Mouse (Mus musculus) forebrain, embryonic 12.5 days (tissue): ENCODE data around the gene Ccdc60. TPM values are rescaled to one million over a fixed set of nuclear protein-coding genes. Genes with fewer than 3 reads are reported as not detected.
A peak's percentile ranks its signal among the peaks of the same experiment; 100 is the strongest.

Experiments
- ATAC-seq: fragments of 200-750 bp; cut with Nextera tagmentation; 2 replicates; pipeline ENCODE4 v1.8.0; 2017; ENCODE audit warnings: moderate TSS enrichment; ENCODE audit not compliant: low FRiP score
- H3K27ac ChIP-seq: fragments of 300-500 bp; sonication (generic); 2 replicates; pipeline ENCODE4 v1.5.1; 2016; ENCODE audit warnings: mild to moderate bottlenecking
- H3K27me3 ChIP-seq: fragments of 300-500 bp; sonication (generic); 2 replicates; pipeline ENCODE4 v1.6.1; 2016; ENCODE audit warnings: mild to moderate bottlenecking
- H3K36me3 ChIP-seq: fragments of 300-500 bp; sonication (generic); replicated peaks from 2 replicates; pipeline ENCODE4 v1.6.1; 2016; ENCODE audit warnings: mild to moderate bottlenecking
- H3K4me1 ChIP-seq: fragments of 300-500 bp; sonication (generic); 2 replicates; pipeline ENCODE4 v1.6.1; 2016
- H3K4me2 ChIP-seq: fragments of 300-500 bp; sonication (generic); 2 replicates; pipeline ENCODE4 v1.6.1; 2016; ENCODE audit warnings: mild to moderate bottlenecking, moderate library complexity
- H3K4me3 ChIP-seq: fragments of 300-500 bp; sonication (generic); replicated peaks from 2 replicates; pipeline ENCODE4 v1.5.1; 2016; ENCODE audit warnings: mild to moderate bottlenecking
- H3K9ac ChIP-seq: fragments of 300-500 bp; sonication (generic); 2 replicates; pipeline ENCODE4 v1.6.1; 2016; ENCODE audit warnings: mild to moderate bottlenecking
- H3K9me3 ChIP-seq: fragments of 300-500 bp; sonication (generic); 2 replicates; pipeline ENCODE4 v1.6.1; 2016
- WGBS: fragments of 180-500 bp; shearing (Covaris S2); methylation state at CpG from one replicate; pipeline ENCODE4 v1.1.7; 2016; 5-methylcytosine and 5-hydroxymethylcytosine counted together
- polyA plus RNA-seq: library from polyadenylated mRNA; unstranded; fragments of >200 nt; fragmentation: Nextera tagmentation; extraction: Ambion mirVana; gene quantifications from 2 replicates; pipeline ENCODE4 v1.2.1, GENCODE M21; 2016

Ccdc60 gene
- polyA plus RNA-seq, 1 experiment from 2014 or later, result 1.2 TPM

DNA sequence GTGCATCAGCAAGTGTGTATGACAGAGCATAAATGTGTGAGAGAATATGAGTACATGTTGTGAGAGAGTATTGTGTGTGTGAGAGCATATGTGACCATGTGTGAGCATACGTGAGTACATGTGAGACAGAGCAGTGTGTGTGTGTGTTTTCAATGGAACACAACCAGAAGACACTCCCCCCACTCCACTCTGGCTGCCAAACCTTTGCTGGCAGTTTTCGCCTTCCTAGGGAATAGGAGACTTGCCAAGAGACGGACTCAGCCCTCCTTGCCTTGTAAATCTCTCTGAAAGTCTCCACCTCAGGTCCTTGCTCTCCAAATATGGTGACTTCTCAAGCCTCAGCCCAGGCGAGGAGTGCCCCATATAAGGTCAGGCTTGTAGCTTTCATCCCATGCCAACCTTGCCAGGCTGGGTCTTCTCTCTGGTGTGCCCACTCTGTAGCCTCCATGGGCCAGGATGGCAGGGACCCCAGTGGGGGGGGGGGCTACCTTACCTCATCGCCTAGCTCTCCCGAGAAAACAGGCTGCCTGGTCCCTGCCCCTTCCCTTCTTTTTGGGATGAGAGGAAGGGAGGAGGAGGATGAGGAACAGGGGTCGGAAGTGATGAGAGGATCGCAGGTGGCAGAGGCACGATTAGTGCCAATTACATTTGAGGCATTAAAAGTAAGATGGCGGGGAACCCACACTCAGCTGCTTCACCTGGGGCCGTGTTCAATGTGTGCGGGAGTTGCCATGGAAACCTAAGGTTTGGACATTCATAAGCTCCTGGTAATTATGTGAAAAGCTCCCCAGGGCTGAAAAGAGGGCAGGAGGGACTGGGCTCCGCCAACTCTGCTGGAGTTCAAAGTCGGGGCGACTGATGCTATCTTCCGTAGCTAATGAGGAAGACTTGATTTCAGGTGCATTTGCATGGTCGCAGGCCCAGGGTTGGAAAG is 19.3 kb downstream of the Ccdc60 start:
- H3K4me1 ChIP-seq, result peaks cover 28% of the 10 kb centered on the region
- no peak overlapping the region for H3K4me3 ChIP-seq
- H3K9ac ChIP-seq, result no peak overlapping the region
- WGBS, result 72% methylated on average over 17 of the region's 17 CpGs
- no peaks in the 10 kb centered on the region for H3K36me3 ChIP-seq
- peaks cover 46% of the 10 kb centered on the region for H3K27me3 ChIP-seq
- no peak overlapping the region; the same call in 1 of the 2 replicates for H3K4me2 ChIP-seq
- no peaks in the 10 kb centered on the region for H3K9me3 ChIP-seq
- no peak overlapping the region for H3K27ac ChIP-seq
- no peak for ATAC-seq

DNA sequence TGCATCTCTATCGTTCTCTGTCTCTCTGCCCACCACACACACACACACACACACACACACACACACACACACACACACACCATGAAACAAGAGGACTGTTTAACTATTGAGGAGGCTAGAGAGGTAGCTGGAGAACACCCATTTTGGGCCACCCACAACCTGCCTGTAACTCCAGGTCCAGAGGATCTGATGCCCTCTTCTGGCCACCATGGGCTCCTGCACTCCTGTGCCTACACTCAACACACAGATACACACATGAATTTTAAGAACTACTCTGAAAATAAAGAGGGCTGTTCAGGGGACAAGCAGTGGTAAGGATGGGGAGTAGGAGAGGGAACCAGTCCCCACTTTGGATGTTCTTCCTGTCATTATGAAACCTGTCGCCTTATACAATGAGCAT is 26.1 kb downstream of the Ccdc60 start:
- Histone ChIP-seq H3K27ac (no peak overlapping the region), H3K9ac (no peak overlapping the region), H3K9me3 (no peaks in the 10 kb centered on the region), H3K4me2 (no peak overlapping the region), H3K4me3 (no peak overlapping the region), H3K36me3 (no peaks in the 10 kb centered on the region), H3K27me3 (peaks cover 7% of the 10 kb centered on the region), H3K4me1 (peaks cover 6% of the 10 kb centered on the region)
- no peak for ATAC-seq
- WGBS, result 93% methylated on average over 2 of the region's 2 CpGs

DNA sequence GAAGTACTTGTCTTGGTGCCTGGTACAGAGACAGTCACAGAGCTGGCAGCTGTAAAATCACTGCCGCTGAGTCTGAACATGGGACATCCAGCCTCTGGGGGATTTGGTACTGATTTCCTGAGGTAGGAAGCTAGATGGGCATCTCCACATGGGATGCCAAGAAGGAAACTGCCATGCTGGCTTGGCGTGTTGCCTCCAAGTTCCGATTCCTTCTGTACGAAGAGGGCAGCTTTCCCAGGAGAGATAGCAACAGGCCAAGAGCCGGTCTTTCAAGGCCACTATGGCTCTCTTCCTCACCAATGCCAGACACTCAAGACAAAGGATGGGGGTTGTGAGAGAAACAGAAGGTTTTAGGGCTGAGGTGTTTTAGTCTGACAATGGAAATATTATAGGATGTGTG is 26.8 kb downstream of the Ccdc60 start:
- Histone ChIP-seq H3K36me3 (no peaks in the 10 kb centered on the region), H3K9me3 (no peaks in the 10 kb centered on the region), H3K4me2 (no peak overlapping the region), H3K4me1 (peaks cover 6% of the 10 kb centered on the region), H3K9ac (no peak overlapping the region), H3K4me3 (no peak overlapping the region), H3K27ac (no peak overlapping the region), H3K27me3 (peaks cover 6% of the 10 kb centered on the region)
- ATAC-seq, result no peak
- 95% methylated on average over 5 of the region's 5 CpGs for WGBS

DNA sequence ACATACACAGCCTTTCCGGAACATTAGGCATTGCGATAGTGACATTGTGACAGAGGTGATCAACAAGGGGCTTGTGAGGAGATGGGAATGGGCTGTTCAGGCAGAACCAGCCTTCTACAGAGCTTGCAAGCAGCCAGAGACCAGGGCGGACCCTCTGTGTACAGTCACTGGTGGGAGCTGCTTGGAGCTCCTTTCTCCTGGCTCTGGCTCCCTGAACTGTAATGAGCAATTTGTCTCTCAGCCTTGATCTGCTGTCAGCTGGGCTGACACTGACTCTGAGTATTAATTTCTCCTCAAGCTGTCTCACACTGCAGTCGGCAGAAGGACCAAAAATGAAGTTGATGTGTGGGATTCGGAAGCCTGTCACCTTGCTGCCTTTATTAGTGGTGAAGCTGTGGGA is 28.4 kb downstream of the Ccdc60 start:
- Histone ChIP-seq H3K4me1 (peaks cover 6% of the 10 kb centered on the region), H3K4me2 (no peak overlapping the region), H3K27ac (no peak overlapping the region), H3K36me3 (no peaks in the 10 kb centered on the region), H3K9ac (no peak overlapping the region), H3K27me3 (peaks cover 4% of the 10 kb centered on the region), H3K9me3 (no peaks in the 10 kb centered on the region), H3K4me3 (no peak overlapping the region)
- ATAC-seq, result no peak
- 94% methylated on average over 5 of the region's 5 CpGs for WGBS

DNA sequence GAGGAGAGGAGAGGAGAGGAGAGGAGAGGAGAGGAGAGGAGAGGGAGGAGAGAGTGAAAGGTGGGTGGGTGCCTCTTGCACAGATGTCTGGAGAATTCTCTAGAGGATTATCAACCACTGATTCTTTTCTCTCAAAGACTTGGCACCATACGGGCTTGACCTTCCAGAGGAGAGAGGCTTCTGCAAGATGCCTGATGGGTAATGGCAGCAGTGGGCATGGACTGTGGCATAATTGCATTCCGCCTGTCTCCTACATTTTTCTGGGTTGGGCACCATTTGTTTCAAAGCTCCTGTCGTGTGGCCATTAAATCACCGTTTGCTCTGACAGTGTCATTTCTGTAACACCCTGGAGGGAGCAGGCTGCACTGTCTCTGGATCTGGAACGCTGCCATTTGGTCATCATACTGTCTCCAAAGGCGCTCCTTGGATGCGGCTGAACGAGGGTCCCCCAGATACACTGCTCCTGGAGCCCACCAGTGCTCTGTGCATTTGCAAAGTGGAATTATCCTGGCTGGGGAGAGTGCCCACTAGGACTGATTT is 30.4 kb downstream of the Ccdc60 start:
- H3K9ac ChIP-seq, result no peak overlapping the region
- H3K4me3 ChIP-seq, result no peak overlapping the region
- no peak overlapping the region for H3K4me2 ChIP-seq
- no peaks in the 10 kb centered on the region for H3K9me3 ChIP-seq
- no peaks in the 10 kb centered on the region for H3K36me3 ChIP-seq
- WGBS, result 76% methylated on average over 8 of the region's 8 CpGs
- peaks cover 4% of the 10 kb centered on the region; the same call in 1 of the 2 replicates for H3K27me3 ChIP-seq
- peaks cover 6% of the 10 kb centered on the region for H3K4me1 ChIP-seq
- H3K27ac ChIP-seq, result no peak overlapping the region
- no peak for ATAC-seq

DNA sequence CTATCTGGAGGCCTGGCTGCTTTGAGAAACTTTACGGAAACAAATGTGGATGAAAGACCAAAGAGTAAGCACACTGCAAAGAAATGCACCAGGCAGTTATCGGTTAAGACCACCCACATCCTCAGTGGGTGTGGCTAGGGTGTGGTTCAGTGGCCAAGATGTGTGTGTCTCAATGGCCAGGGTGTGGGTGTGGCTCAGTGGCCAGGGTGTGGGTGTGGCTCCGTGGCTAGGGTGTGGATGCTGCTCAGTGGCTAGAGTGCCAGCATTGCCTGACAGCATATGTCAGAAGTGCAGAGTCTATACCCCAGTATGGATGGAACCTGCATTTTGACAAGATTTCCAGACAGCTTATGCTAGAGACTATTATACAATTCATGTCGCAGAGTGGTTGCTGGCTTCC is 34.9 kb downstream of the Ccdc60 start:
- H3K4me1 ChIP-seq, result peaks cover 5% of the 10 kb centered on the region
- no peak overlapping the region for H3K9ac ChIP-seq
- ATAC-seq, result no peak
- H3K27me3 ChIP-seq, result 0 out of 2 replicates have a peak, but pooled peaks cover 12% of the 10 kb centered on the region
- H3K4me2 ChIP-seq, result no peak overlapping the region
- 84% methylated on average over 4 of the region's 4 CpGs for WGBS
- no peak overlapping the region for H3K4me3 ChIP-seq
- H3K9me3 ChIP-seq, result no peaks in the 10 kb centered on the region
- H3K27ac ChIP-seq, result no peak overlapping the region
- H3K36me3 ChIP-seq, result no peaks in the 10 kb centered on the region

DNA sequence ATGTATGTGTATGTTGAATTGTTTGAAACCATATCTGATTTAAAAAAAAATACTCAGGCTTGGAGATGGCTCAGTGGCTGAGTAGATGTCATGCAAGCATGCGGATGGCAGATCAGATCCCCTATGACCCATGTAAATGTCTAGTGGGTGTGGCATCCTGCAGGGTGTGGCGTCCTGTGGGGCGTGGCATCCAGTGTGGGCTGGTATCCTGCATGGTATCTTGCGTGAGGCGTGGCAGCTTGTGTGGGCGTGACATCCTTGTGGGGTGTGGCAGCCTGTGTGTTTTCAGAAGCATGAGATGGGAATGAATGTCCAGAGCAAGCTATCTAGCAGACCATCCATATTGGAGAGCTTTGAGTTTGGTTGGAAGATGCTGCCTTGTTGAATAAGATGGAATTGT is 36.6 kb downstream of the Ccdc60 start:
- no peak for ATAC-seq
- H3K27me3 ChIP-seq, result 0 out of 2 replicates have a peak, but pooled peaks cover 11% of the 10 kb centered on the region
- no peak overlapping the region for H3K9ac ChIP-seq
- no peaks in the 10 kb centered on the region for H3K36me3 ChIP-seq
- no peaks in the 10 kb centered on the region for H3K4me1 ChIP-seq
- H3K27ac ChIP-seq, result no peak overlapping the region
- no peak overlapping the region for H3K4me3 ChIP-seq
- no peak overlapping the region for H3K4me2 ChIP-seq
- WGBS, result 87% methylated on average over 6 of the region's 6 CpGs
- H3K9me3 ChIP-seq, result no peaks in the 10 kb centered on the region

DNA sequence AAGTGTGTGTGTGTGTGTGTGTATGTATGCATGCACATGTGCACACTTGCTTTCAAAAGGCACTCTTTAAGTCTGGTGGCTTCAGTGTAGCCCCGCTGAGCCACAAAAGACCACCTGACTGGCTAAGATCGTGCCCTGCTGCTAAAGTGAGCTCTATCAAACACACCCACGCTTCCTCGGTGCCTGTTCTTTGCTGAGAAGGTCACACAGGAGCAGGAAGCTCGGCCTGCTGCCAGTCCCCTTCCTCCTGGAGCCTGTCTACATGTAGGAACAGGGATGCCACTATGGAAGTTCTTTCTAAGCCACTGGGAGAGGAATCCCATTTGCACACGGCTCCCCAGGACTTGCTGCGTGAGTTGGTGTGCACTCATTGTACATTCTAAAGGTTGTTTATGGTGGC is 42.1 kb downstream of the Ccdc60 start:
- Histone ChIP-seq H3K4me3 (no peak overlapping the region), H3K27me3 (peaks cover 6% of the 10 kb centered on the region; the same call in 1 of the 2 replicates), H3K27ac (no peak overlapping the region), H3K4me1 (no peaks in the 10 kb centered on the region; the same call in 1 of the 2 replicates), H3K9ac (no peak overlapping the region), H3K4me2 (no peak overlapping the region), H3K9me3 (no peaks in the 10 kb centered on the region), H3K36me3 (no peaks in the 10 kb centered on the region)
- ATAC-seq, result no peak
- 79% methylated on average over 7 of the region's 7 CpGs for WGBS

DNA sequence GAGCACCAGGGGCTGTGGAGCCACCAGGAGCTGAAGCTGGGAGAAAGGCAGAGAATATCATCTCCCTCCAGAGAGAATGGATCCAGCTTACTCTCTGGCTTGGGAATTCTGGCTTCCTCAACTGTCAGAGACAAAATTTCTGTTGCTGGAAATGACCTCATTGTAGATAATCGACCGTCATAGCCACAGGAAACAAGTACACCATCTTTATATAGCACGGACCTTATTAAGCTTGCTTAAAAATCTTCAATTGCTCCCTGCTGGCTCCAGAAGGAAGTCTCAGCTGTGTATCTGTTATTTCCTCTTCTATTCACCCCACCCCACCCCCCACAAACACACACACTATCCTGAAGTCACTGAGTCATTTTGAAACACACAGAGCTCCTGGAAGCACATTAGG is 44.3 kb downstream of the Ccdc60 start:
- Histone ChIP-seq H3K9me3 (no peaks in the 10 kb centered on the region), H3K27ac (no peak overlapping the region), H3K27me3 (peaks cover 13% of the 10 kb centered on the region; the same call in 1 of the 2 replicates), H3K4me3 (no peak overlapping the region), H3K36me3 (no peaks in the 10 kb centered on the region), H3K4me2 (no peak overlapping the region), H3K9ac (no peak overlapping the region), H3K4me1 (no peaks in the 10 kb centered on the region; the same call in 1 of the 2 replicates)
- WGBS, result 83% methylated on average over 3 of the region's 3 CpGs
- ATAC-seq, result no peak

DNA sequence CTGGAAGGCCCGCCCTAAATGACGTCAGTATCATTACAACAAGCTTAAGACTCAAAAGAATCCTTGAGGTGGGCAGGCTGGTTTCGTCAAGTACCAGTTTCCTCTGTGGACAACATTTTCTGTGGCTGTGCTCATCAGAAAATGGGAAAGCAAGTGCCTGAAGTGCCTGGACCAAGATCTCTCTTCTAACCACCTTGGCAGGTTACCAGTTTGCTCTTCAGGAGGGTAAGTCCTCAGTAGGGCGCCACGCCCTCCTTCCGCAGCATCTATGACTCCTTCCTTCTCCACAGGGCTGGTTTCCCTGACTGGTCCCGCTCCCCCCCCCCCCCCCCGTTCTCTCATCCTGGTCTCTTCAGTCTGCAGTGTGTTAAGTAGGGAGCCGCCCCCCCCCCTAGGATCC is 45.2 kb downstream of the Ccdc60 start:
- no peak overlapping the region for H3K4me3 ChIP-seq
- no peak overlapping the region for H3K4me2 ChIP-seq
- H3K9ac ChIP-seq, result no peak overlapping the region
- H3K27ac ChIP-seq, result no peak overlapping the region
- no peak for ATAC-seq
- no peaks in the 10 kb centered on the region; the same call in 1 of the 2 replicates for H3K4me1 ChIP-seq
- no peaks in the 10 kb centered on the region for H3K9me3 ChIP-seq
- peaks cover 13% of the 10 kb centered on the region; the same call in 1 of the 2 replicates for H3K27me3 ChIP-seq
- 83% methylated on average over 8 of the region's 9 CpGs for WGBS
- H3K36me3 ChIP-seq, result no peaks in the 10 kb centered on the region

DNA sequence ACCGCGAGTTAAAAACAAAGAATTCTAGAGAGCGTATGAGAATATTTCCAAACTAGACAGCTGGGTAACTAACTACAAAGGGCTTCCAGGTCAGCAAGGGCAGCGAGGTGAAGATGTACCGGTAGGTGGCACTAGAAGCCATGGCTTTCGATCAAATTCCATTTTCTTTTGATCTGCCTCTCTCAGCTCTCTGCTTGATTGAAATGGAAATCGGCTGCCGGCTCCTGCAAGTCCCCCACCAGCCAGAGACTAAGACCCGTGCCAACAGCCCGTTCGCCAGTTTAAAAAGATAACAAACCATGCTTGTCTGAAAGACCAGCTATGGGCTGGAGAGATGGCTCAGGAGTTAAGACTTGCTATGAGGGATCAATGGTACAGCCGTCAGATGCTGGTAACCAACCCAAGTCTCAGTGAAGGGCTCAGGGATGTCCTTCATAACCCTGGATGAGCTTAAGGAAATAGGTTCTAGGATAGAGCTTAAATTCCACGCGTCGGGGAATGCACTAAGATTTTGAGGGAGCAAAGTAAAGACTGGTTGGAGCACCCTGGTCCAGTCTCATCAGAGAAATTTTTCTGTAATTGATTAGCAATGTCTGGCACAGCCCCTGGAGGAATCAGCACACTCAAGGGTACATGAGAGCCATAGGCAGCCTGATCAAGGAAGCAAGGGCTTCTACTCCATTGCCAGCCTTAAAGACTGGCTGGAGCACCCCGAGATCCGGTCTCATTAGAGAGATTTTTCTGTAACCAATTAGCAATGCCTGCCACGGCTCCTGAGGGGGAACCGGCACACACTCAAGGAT is 56.7 kb downstream of the Ccdc60 start:
- no peaks in the 10 kb centered on the region; the same call in 1 of the 2 replicates for H3K9me3 ChIP-seq
- peaks cover 25% of the 10 kb centered on the region; the same call in 1 of the 2 replicates for H3K27me3 ChIP-seq
- 20% methylated on average over 19 of the region's 19 CpGs for WGBS
- no peak overlapping the region for H3K27ac ChIP-seq
- ATAC-seq, result peak; percentile 63
- peak overlapping the region; percentile 21; the same call in 1 of the 2 replicates for H3K4me3 ChIP-seq
- H3K4me1 ChIP-seq, result peaks cover 9% of the 10 kb centered on the region
- H3K9ac ChIP-seq, result 0 out of 2 replicates have a peak overlapping the region, but pooled peaks have one; percentile 41
- peak overlapping the region; percentile 50 for H3K4me2 ChIP-seq
- H3K36me3 ChIP-seq, result no peaks in the 10 kb centered on the region

DNA sequence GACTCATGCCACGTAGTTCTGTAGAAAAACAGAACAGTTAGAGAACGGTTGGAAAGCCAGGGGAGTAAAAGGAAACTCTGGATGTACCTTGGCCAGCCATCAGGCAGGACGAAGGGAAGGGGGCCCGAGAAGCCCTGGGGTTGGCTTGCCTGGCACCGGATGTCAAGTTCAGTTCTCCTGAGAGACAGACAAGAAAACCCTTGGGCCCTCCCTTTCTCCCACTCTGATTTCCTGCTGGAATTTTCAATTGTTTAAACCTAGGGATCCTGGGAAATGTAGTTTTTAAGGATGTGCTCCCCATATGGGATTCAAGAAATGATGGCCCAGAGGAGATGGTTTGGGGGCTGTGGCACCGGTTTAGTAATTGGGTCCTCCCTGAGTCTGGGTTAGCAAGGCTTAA is 60.4 kb downstream of the Ccdc60 start:
- no peak overlapping the region for H3K4me3 ChIP-seq
- H3K36me3 ChIP-seq, result no peaks in the 10 kb centered on the region
- ATAC-seq, result no peak
- peaks cover 22% of the 10 kb centered on the region; the same call in 1 of the 2 replicates for H3K27me3 ChIP-seq
- peaks cover 9% of the 10 kb centered on the region for H3K4me1 ChIP-seq
- H3K9ac ChIP-seq, result no peak overlapping the region
- no peak overlapping the region for H3K4me2 ChIP-seq
- H3K9me3 ChIP-seq, result no peaks in the 10 kb centered on the region
- no peak overlapping the region for H3K27ac ChIP-seq
- WGBS, result 80% methylated on average over 6 of the region's 6 CpGs
